Mouse (Mus musculus) kidney, embryonic 15.5 days (tissue): ENCODE measurements around the gene Coq9. TPM values are rescaled to one million over a fixed set of nuclear protein-coding genes. Genes with fewer than 3 reads are reported as not detected.
A peak's percentile ranks its signal among the peaks of the same experiment; 100 is the strongest.
"Not testable (repeated sequence)": the region's sequence is repeated elsewhere in the genome, so short reads cannot be mapped to it uniquely, and the experiment has no call there.

Source experiments
- ATAC-seq: fragments of 200-750 bp; cut with Nextera tagmentation; replicated peaks from 2 replicates; pipeline ENCODE4 v1.8.0; 2017; ENCODE audit warnings: moderate TSS enrichment; ENCODE audit not compliant: low FRiP score
- H3K27ac ChIP-seq: fragments of 300-500 bp; sonication (generic); 2 replicates; pipeline ENCODE4 v1.5.1; 2015; ENCODE audit warnings: mild to moderate bottlenecking, inconsistent platforms
- H3K27me3 ChIP-seq: fragments of 300-500 bp; sonication (generic); 2 replicates; pipeline ENCODE4 v1.6.1; 2015; ENCODE audit warnings: inconsistent platforms
- H3K36me3 ChIP-seq: fragments of 300-500 bp; sonication (generic); 2 replicates; pipeline ENCODE4 v1.6.1; 2015; ENCODE audit warnings: inconsistent platforms
- H3K4me1 ChIP-seq: fragments of 300-500 bp; sonication (generic); 2 replicates; pipeline ENCODE4 v1.6.1; 2015; ENCODE audit warnings: inconsistent platforms
- H3K4me2 ChIP-seq: fragments of 300-500 bp; sonication (generic); 2 replicates; pipeline ENCODE4 v1.6.1; 2015; ENCODE audit warnings: moderate library complexity, mild to moderate bottlenecking, inconsistent platforms
- H3K4me3 ChIP-seq: fragments of 300-500 bp; sonication (generic); replicated peaks from 2 replicates; pipeline ENCODE4 v1.5.1; 2015; ENCODE audit warnings: mild to moderate bottlenecking, inconsistent platforms
- H3K9ac ChIP-seq: fragments of 300-500 bp; sonication (generic); 2 replicates; pipeline ENCODE4 v1.6.1; 2015; ENCODE audit warnings: mild to moderate bottlenecking, inconsistent platforms
- H3K9me3 ChIP-seq: fragments of 300-500 bp; sonication (generic); replicated peaks from 2 replicates; pipeline ENCODE4 v1.6.1; 2016; ENCODE audit warnings: inconsistent platforms
- WGBS: fragments of 180-500 bp; shearing (Covaris S2); methylation state at CpG from one replicate; pipeline ENCODE4 v1.1.7; 2015; ENCODE audit warnings: mixed read lengths; 5-methylcytosine and 5-hydroxymethylcytosine counted together
- polyA plus RNA-seq: library from polyadenylated mRNA; unstranded; fragments of >200 nt; fragmentation: Nextera tagmentation; extraction: Ambion mirVana; gene quantifications from 2 replicates; pipeline ENCODE4 v1.2.1, GENCODE M21; 2015

Gene Coq9
- polyA plus RNA-seq, 1 experiment from 2014 or later, result 83.6 TPM

GRCm38 (mm10) chr8:94825170-94825569, 13.0 kb upstream of the Coq9 start:
- 92% methylated on average over 6 of the region's 6 CpGs for WGBS
- H3K27me3 ChIP-seq, result no peaks in the 10 kb centered on the region
- no peak overlapping the region for H3K9ac ChIP-seq
- H3K4me2 ChIP-seq, result no peak overlapping the region
- H3K27ac ChIP-seq, result no peak overlapping the region
- H3K9me3 ChIP-seq, result no peaks in the 10 kb centered on the region
- no peak for ATAC-seq
- peaks cover 95% of the 10 kb centered on the region for H3K36me3 ChIP-seq
- no peak overlapping the region for H3K4me3 ChIP-seq
- peaks cover 12% of the 10 kb centered on the region for H3K4me1 ChIP-seq

- H3K36me3 ChIP-seq, result peaks cover 95% of the 10 kb centered on the region
- no peak for ATAC-seq
Observed at GRCm38 (mm10) chr8:94826210-94826609, 11.9 kb upstream of the Coq9 start.

DNA sequence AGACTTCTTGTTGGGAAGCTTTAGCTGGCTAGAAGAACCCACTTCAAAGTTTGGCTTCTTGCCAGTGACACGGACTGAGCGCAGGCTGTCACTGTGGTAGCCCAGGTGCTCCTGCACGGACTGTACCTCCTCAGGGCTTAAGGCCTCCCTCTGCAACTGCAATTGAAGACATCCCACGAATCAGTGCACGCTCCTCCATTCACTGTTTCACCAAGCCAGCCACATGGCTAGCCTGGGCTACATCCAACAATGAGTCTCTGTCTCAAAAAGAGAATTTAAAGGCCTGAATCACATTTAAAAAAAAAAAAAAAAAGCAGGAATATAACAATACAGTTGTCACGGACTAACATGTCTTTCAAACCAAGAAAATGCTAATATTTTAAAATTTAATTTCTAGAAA, 9.8 kb upstream of the Coq9 start:
- no peak overlapping the region for H3K27ac ChIP-seq
- no peak overlapping the region for H3K4me3 ChIP-seq
- H3K9ac ChIP-seq, result no peak overlapping the region
- ATAC-seq, result no peak
- H3K4me1 ChIP-seq, result peaks cover 6% of the 10 kb centered on the region; the same call in 1 of the 2 replicates
- H3K4me2 ChIP-seq, result no peak overlapping the region
- H3K9me3 ChIP-seq, result no peaks in the 10 kb centered on the region
- H3K27me3 ChIP-seq, result no peaks in the 10 kb centered on the region
- H3K36me3 ChIP-seq, result peaks cover 85% of the 10 kb centered on the region
- WGBS, result 95% methylated on average over 6 of the region's 6 CpGs

More at GRCm38 (mm10) chr8:94826210-94826609, 11.9 kb upstream of the Coq9 start:
- WGBS, result 94% methylated on average over 5 of the region's 5 CpGs
- H3K27ac ChIP-seq, result no peak overlapping the region
- no peak overlapping the region for H3K4me3 ChIP-seq
- H3K9ac ChIP-seq, result no peak overlapping the region
- H3K9me3 ChIP-seq, result no peaks in the 10 kb centered on the region
- H3K27me3 ChIP-seq, result no peaks in the 10 kb centered on the region
- peaks cover 12% of the 10 kb centered on the region for H3K4me1 ChIP-seq
- no peak overlapping the region for H3K4me2 ChIP-seq

GRCm38 (mm10) chr8:94833901-94834405, 4.2 kb upstream of the Coq9 start:
- H3K9ac ChIP-seq, H3K4me3 ChIP-seq, ATAC-seq, H3K4me2 ChIP-seq, H3K27me3 ChIP-seq, H3K9me3 ChIP-seq, H3K27ac ChIP-seq: not testable (repeated sequence)
- Histone ChIP-seq H3K36me3 (peaks cover 33% of the 10 kb centered on the region), H3K4me1 (peaks cover 12% of the 10 kb centered on the region)
- 52% methylated on average over 7 of the region's 7 CpGs for WGBS

- WGBS, result 93% methylated on average over 13 of the region's 13 CpGs
- not testable (repeated sequence) for H3K27ac ChIP-seq, H3K27me3 ChIP-seq, H3K4me3 ChIP-seq, H3K4me2 ChIP-seq, ATAC-seq, H3K9ac ChIP-seq, H3K9me3 ChIP-seq
- Histone ChIP-seq H3K4me1 (peaks cover 15% of the 10 kb centered on the region), H3K36me3 (peaks cover 15% of the 10 kb centered on the region)
Observed at GRCm38 (mm10) chr8:94835751-94836150, 2.4 kb upstream of the Coq9 start.

DNA sequence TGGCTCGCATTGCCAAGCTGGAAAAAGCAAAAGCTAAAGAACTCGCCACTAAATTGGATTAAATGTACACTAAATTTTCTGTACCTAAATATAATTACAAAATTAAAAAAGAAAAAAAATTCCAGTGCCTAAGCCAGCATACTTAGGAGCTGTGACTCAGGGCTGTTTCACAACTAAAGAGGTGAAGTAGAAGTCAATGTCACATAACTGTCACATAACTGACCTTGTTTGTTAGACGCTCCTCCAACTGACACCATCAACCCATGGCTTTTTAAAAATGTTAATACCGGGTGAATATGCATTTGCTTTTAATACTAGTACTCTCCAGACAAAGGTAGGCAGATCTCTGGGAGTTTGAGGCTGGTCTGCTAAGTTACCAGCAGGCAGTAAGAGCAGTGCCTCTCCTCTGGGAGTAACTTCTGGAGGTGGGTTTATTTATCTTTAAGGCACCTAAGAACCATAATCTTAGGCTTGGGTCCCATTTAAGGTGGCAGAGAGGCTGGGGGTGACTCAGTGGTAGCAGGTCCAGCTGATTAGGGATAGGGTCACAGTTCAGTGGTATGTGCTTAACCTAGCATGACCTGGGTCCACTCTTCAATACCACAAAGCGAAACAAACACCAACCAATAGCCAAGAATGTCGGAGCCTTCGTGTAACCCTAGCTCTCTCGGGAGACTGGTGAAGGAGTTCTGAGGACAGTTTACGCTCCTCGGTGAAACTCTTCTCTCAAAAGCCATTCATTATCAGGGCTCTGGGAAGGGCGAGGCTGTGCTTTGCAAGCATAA, 1.5 kb upstream of the Coq9 start:
- peaks cover 7% of the 10 kb centered on the region for H3K36me3 ChIP-seq
- peak overlapping the region; percentile 99 for H3K4me3 ChIP-seq
- H3K4me2 ChIP-seq, result peak overlapping the region; percentile 86
- 45% methylated on average over 11 of the region's 11 CpGs for WGBS
- peak overlapping the region; percentile 97 for H3K9ac ChIP-seq
- H3K27me3 ChIP-seq, result no peaks in the 10 kb centered on the region
- no peak overlapping the region for H3K27ac ChIP-seq
- H3K4me1 ChIP-seq, result peaks cover 15% of the 10 kb centered on the region
- ATAC-seq, result no peak
- no peaks in the 10 kb centered on the region for H3K9me3 ChIP-seq

GRCm38 (mm10) chr8:94838600-94838999, 479 bp downstream of the Coq9 start:
- Histone ChIP-seq H3K36me3 (peaks cover 8% of the 10 kb centered on the region; the same call in 1 of the 2 replicates), H3K4me3 (peak overlapping the region; percentile 99), H3K27me3 (no peaks in the 10 kb centered on the region), H3K4me2 (peak overlapping the region; percentile 86), H3K4me1 (peaks cover 15% of the 10 kb centered on the region), H3K27ac (peak overlapping the region; percentile 93), H3K9ac (peak overlapping the region; percentile 97), H3K9me3 (no peaks in the 10 kb centered on the region)
- 0% methylated on average over 24 of the region's 24 CpGs for WGBS
- ATAC-seq, result peak; percentile 48

- WGBS, result 52% methylated on average over 2 of the region's 2 CpGs
- no peak for ATAC-seq
- H3K4me3 ChIP-seq, result no peak overlapping the region
Observed at GRCm38 (mm10) chr8:94841183-94841582, 3.1 kb downstream of the Coq9 start.

DNA sequence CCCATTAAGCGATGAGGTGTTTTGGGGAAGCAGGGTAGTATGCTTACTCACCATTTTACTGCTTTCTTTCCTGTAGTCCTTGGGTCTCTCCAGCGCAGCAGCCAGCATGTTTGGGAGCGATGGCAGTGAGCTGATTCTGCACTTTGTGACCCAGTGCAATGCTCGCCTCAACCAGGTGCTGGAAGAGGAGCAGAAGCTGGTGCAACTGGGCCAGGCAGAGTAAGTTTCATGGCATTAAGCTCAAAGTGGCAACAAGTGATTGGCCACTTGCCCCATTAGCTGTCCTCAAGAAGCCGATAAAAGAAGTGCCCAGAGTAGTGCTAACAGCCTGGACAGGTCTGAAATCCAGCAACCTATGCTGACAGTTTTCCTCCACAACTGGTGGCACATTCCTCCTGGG, 11.9 kb downstream of the Coq9 start:
- Histone ChIP-seq H3K27me3 (no peaks in the 10 kb centered on the region), H3K27ac (no peak overlapping the region), H3K4me1 (no peaks in the 10 kb centered on the region), H3K4me2 (no peak overlapping the region), H3K4me3 (no peak overlapping the region), H3K9me3 (no peaks in the 10 kb centered on the region), H3K9ac (no peak overlapping the region), H3K36me3 (peaks cover 94% of the 10 kb centered on the region)
- 93% methylated on average over 5 of the region's 5 CpGs for WGBS
- ATAC-seq, result no peak

More at GRCm38 (mm10) chr8:94841183-94841582, 3.1 kb downstream of the Coq9 start:
- Histone ChIP-seq H3K4me2 (no peak overlapping the region), H3K9me3 (no peaks in the 10 kb centered on the region), H3K27me3 (no peaks in the 10 kb centered on the region), H3K9ac (no peak overlapping the region), H3K36me3 (peaks cover 34% of the 10 kb centered on the region), H3K27ac (no peak overlapping the region), H3K4me1 (peaks cover 15% of the 10 kb centered on the region)

- Histone ChIP-seq H3K4me1 (peaks cover 16% of the 10 kb centered on the region), H3K36me3 (peaks cover 63% of the 10 kb centered on the region)
- not testable (repeated sequence) for H3K27me3 ChIP-seq, H3K27ac ChIP-seq, H3K4me3 ChIP-seq, H3K9me3 ChIP-seq, H3K9ac ChIP-seq, ATAC-seq, H3K4me2 ChIP-seq
- WGBS, result 94% methylated on average over 11 of the region's 11 CpGs
Observed at GRCm38 (mm10) chr8:94854761-94855160, 16.6 kb downstream of the Coq9 start.

GRCm38 (mm10) chr8:94857011-94857345, 18.9 kb downstream of the Coq9 start:
- H3K4me3 ChIP-seq, result peak overlapping the region; percentile 98
- peaks cover 63% of the 10 kb centered on the region for H3K36me3 ChIP-seq
- H3K4me1 ChIP-seq, result peaks cover 16% of the 10 kb centered on the region
- ATAC-seq, result no peak
- no peaks in the 10 kb centered on the region for H3K27me3 ChIP-seq
- no peak overlapping the region for H3K27ac ChIP-seq
- no peaks in the 10 kb centered on the region for H3K9me3 ChIP-seq
- WGBS, result 35% methylated on average over 5 of the region's 5 CpGs
- peak overlapping the region; percentile 72; the same call in 1 of the 2 replicates for H3K4me2 ChIP-seq
- peak overlapping the region; percentile 99; the same call in 1 of the 2 replicates for H3K9ac ChIP-seq

DNA sequence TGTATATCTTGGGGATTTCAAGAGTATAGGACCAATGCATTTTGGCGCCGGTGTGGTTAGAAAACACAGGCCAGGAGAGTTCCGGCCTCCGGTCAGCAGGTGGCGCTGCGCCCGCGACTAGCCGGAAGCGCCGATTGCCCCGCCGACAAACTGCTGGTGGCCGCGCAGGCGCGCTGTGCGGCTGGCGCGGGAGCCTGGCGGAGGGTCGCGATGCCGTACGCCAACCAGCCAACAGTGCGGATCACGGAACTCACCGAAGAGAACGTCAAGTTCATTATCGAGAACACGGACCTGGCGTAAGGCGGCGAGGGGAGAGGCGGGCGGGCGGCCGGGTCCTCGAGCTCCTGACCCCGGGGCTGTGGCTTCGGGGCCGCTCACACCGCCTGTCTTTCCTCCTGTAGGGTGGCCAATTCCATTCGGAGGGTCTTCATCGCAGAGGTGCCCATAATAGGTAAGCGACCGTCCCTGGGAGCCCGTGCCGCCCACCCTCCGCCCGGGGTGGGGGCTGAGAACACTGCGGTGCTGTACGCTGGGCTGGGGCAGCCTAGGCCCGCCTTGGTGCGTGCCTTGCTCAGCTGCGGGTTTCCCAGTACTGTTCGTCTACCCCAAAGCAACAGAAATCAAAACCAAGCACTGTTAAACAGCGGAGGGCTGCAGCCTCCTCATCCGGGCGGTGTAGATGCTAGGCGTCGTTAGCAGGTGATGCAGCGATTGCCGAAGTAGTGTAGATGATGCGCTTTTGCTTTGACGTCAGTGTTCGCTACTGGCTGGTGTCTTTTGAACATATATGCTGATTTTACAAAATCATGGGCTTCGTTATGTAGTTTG, 19.4 kb downstream of the Coq9 start, which contains the start of gene Polr2c:
Gene Polr2c, plus strand, starts transcription at position 105 of the 828 bp plus-strand sequence.
- 1% methylated on average over 68 of the region's 68 CpGs for WGBS
- ATAC-seq, result peak; percentile 85

More for the DNA sequence above, 19.4 kb downstream of the Coq9 start, which contains the start of gene Polr2c:
- Histone ChIP-seq H3K4me2 (peak within 1 kb of the TSS; percentile 72), H3K27ac (peak within 1 kb of the TSS; percentile 68), H3K36me3 (peaks cover 63% of the 10 kb centered on the region), H3K9ac (peak within 1 kb of the TSS; percentile 99), H3K4me3 (peak within 1 kb of the TSS; percentile 98), H3K27me3 (no peaks in the 10 kb centered on the region), H3K9me3 (no peaks in the 10 kb centered on the region), H3K4me1 (peaks cover 16% of the 10 kb centered on the region)
